Mouse (Mus musculus): ENCODE measurements around the gene Mex3a.

- TF ChIP-seq GATA1 (IDR thresholded peaks at IDR 0.05; ENCODE audit: low read length) (no peak), TAL1 (IDR thresholded peaks at IDR 0.05; ENCODE audit: low read length) (no peak)
Measured at GRCm38 (mm10) chr3:88505765-88506164, 26.4 kb upstream of the Mex3a start.
